Mouse (Mus musculus) cerebellum, adult 9-11 months (tissue): Measurements from ENCODE around the gene Hexb.
"Not testable (repeated sequence)": the region's sequence is repeated elsewhere in the genome, so short reads cannot be mapped to it uniquely, and the experiment has no call there.

ENCODE experiments used
- DNase-seq: peaks from one replicate; pipeline ENCODE4 v3.0.0; 2022

The Hexb gene

DNA sequence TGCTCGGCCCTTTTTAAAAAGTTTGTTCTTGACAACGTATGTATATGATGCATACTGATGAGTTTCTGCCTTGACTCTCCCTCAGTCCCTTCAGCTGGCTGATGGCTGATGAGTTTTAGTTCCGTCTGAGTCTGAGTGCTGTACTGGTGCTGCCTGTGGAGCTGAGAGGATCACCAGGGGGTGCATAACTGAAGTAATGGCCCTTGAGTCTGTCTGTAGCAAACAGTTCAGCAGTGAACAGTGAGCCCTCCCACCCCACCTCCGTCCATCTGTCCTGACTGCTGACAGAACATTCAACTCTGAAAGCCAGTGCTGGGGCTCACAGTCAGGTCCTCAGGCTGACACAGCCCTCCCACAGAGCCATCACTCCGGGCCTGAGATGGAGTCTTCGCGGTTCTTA lies 19.2 kb downstream of the Hexb start:
- DNase-seq: no peak

DNA sequence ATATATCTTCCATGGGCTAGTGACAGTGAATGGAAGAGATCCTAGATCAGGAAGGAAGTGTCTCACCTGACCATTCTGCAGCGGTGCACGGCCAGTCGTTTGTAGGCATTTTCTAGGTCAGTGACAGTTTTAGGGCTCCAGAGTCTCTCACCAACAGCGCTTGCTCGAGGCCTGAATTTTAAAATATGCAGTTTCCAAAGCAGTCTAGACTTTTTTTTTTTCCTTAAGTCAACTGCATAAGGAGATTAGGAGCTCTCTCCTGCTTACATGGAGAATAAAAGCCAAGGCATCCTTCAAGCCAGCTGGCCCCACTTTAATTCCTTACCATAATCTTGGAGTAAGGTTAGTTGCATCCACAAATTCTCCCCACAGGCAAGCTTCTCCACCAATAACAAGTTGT lies 21.4 kb downstream of the Hexb start:
- DNase-seq: no peak

GRCm38 (mm10) chr13:97175520-97176264 lies 22.5 kb downstream of the Hexb start:
- DNase-seq: no peak

DNA sequence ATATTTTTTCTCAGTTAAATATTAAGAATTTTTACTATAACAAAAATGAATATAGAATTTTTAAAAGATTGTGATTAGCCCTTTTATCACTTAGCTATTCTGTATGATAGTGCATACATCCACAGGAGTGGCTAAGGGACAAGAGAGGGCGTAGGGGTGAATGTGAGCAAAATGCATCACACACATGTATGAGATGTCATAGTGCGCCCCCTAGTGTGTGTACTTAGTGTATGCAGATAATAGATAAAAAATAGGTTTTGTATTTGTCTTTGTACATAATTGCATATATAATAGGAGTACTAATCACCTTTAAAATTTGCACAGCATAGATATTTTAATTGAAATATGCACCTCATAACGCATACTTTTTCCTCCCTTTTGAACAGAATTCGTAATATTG lies 52.3 kb downstream of the Hexb start:
- peak; percentile 21 for DNase-seq

DNA sequence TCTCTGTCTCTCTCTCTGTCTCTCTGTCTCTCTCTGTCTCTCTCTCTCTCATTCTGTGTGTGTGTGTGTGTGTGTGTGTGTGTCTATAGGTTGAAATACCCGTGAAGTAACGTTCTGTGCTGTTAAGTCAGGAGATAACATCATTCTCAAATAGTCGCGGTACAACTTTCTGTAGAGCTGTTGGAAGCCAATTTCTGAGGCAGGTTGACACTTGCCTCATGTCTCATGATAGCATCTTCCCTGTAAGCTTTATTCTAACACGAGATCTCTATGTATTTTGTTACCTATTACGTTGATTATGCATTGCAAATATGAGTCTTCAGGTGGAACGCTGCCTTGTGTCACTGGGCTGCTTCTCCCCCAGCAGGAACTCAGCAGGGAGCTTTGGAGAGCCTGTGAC lies 55.8 kb downstream of the Hexb start:
- no peak for DNase-seq

DNA sequence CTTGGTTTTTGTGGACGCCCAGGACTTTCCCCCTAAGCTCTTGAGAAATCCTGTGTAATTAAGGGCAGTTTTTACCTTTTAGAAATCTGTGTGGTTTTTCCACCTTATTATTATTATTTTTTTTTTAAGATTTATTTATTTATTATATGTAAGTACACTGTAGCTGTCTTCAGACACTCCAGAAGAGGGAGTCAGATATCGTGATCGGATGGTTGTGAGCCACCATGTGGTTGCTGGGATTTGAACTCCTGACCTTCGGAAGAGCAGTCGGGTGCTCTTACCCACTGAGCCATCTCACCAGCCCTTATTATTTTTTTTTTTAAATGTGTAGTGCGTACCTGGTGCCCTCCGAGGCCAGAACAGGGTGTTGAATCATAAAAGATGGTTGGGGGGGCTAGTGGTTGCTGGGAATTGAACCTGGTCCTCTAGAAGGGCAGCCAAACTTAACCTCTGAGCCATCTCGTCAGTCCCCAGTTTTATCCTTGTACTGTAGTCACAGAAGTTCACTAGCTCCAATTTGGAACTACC lies 59.7 kb downstream of the Hexb start:
- DNase-seq: peak; percentile 20

GRCm38 (mm10) chr13:97137466-97138400 lies 60.4 kb downstream of the Hexb start, which contains the start of the genes Gfm2 and Nsa2:
TSS of gene Gfm2 (plus strand) at chr13:97137937.
TSS of gene Nsa2 (minus strand) at chr13:97137937.
- peak; percentile 90 for DNase-seq

DNA sequence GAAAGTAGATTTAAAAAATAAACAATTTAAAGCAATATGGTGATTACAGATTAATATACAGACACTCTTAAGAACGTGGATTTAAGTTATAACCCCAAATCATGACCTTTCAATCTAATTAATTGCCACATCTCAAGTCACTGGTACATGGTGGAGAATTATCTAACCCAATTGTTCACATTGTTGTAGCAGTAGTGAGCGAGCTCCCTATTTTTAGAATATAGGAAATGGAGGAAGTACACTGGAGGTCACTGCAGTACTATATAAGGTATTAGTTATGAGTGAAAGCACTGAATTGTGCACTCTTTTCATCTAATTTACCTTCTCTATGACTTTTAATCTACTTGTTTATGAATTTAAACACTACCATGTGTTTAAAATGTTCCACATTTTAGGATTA lies 67.7 kb downstream of the Hexb start:
- DNase-seq: not testable (repeated sequence)

DNA sequence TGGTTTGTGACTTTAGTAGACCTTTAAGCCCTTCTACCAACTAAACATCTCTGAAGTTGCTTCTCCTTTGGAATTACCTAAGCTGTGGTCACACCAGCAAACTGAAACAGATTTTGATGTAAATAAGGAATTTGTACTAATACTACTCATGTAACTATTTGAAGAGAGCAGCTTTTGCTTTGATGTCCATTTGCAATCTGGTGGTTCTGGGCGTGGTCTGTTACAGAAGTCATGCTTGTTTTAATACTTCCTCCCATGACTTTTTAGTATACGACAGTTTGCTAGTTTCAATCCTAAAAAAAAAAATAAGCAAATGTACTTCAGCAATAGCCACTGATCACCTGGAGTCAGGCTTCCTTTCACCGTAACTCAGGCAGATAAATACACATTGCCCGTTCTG lies 68.5 kb downstream of the Hexb start:
- not testable (repeated sequence) for DNase-seq
